Mouse (Mus musculus) kidney, embryonic 14.5 days (tissue): ENCODE results near the gene Thtpa. TPM values are rescaled to one million over a fixed set of nuclear protein-coding genes. Genes with fewer than 3 reads are reported as not detected.

ENCODE experiments used
- ATAC-seq: fragments of 200-750 bp; cut with Nextera tagmentation; 2 replicates; pipeline ENCODE4 v1.8.0; 2017; ENCODE audit warnings: moderate number of reproducible peaks, mild to moderate bottlenecking, moderate TSS enrichment, moderate library complexity; ENCODE audit not compliant: low FRiP score, low TSS enrichment
- H3K27ac ChIP-seq: fragments of 300-500 bp; sonication (generic); 2 replicates; pipeline ENCODE4 v1.5.1; 2014; ENCODE audit warnings: low read depth, mild to moderate bottlenecking, low read length, moderate library complexity, mixed read lengths
- H3K27me3 ChIP-seq: fragments of 300-500 bp; sonication (generic); 2 replicates; pipeline ENCODE4 v1.6.1; 2014; ENCODE audit warnings: mild to moderate bottlenecking, low read length; ENCODE audit not compliant: control insufficient read depth, insufficient read depth
- H3K36me3 ChIP-seq: fragments of 300-500 bp; sonication (generic); 2 replicates; pipeline ENCODE4 v1.6.1; 2014; ENCODE audit warnings: low read length, mixed read lengths; ENCODE audit not compliant: control insufficient read depth, insufficient read depth
- H3K4me1 ChIP-seq: fragments of 300-500 bp; sonication (generic); 2 replicates; pipeline ENCODE4 v1.6.1; 2014; ENCODE audit warnings: low read length, mixed read lengths; ENCODE audit not compliant: control insufficient read depth, insufficient read depth
- H3K4me2 ChIP-seq: fragments of 300-500 bp; sonication (generic); replicated peaks from 2 replicates; pipeline ENCODE4 v1.6.1; 2014; ENCODE audit warnings: low read depth, mild to moderate bottlenecking, low read length
- H3K4me3 ChIP-seq: fragments of 300-500 bp; sonication (generic); 2 replicates; pipeline ENCODE4 v1.5.1; 2014; ENCODE audit warnings: mild to moderate bottlenecking, low read length
- H3K9ac ChIP-seq: fragments of 300-500 bp; sonication (generic); 2 replicates; pipeline ENCODE4 v1.6.1; 2014; ENCODE audit warnings: low read depth, mild to moderate bottlenecking, low read length, moderate library complexity
- H3K9me3 ChIP-seq: fragments of 300-500 bp; sonication (generic); 2 replicates; pipeline ENCODE4 v1.6.1; 2016; ENCODE audit warnings: low read length; ENCODE audit not compliant: control insufficient read depth
- WGBS: fragments of 180-500 bp; shearing (Covaris S2); extraction: QIAGEN DNeasy Blood & Tissue Kit; methylation state at CpG from one replicate; pipeline ENCODE4 v1.1.7; 2014; 5-methylcytosine and 5-hydroxymethylcytosine counted together
- polyA plus RNA-seq: library from polyadenylated mRNA; unstranded; fragments of >200 nt; fragmentation: Nextera tagmentation; extraction: Ambion mirVana; gene quantifications from 2 replicates; pipeline ENCODE4 v1.2.1, GENCODE M21; 2014

Thtpa gene
- polyA plus RNA-seq, 1 experiment from 2014 or later, result 21.8 TPM

DNA sequence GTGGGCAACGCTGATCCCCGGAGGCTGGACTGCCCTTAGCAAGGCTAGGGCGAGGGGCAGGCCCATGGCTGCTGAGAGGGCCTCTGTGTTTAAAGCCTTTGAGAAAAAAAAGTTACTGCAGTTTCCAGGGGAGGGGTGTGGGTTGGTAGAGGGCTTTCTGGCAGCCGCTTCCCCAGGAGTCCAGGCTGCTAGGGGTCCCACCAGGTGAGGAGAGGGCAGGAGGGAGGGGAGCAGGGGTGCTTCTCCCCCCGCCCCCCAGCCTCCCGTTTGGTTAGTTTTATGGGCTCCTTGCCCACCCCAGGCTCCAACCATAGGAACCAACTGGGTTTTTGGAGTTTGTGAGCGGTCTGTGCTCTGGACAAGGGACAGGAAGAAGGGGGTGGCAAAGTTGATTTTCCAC lies 32.7 kb upstream of the Thtpa start:
- 30% methylated on average over 7 of the region's 7 CpGs for WGBS
- no peak overlapping the region for H3K9ac ChIP-seq
- peaks cover 16% of the 10 kb centered on the region; the same call in 1 of the 2 replicates for H3K4me1 ChIP-seq
- H3K27me3 ChIP-seq, result no peaks in the 10 kb centered on the region
- no peak; the same call in 1 of the 2 replicates for ATAC-seq
- no peaks in the 10 kb centered on the region for H3K9me3 ChIP-seq
- H3K36me3 ChIP-seq, result peaks cover 12% of the 10 kb centered on the region
- H3K27ac ChIP-seq, result no peak overlapping the region
- H3K4me3 ChIP-seq, result no peak overlapping the region
- no peak overlapping the region for H3K4me2 ChIP-seq

DNA sequence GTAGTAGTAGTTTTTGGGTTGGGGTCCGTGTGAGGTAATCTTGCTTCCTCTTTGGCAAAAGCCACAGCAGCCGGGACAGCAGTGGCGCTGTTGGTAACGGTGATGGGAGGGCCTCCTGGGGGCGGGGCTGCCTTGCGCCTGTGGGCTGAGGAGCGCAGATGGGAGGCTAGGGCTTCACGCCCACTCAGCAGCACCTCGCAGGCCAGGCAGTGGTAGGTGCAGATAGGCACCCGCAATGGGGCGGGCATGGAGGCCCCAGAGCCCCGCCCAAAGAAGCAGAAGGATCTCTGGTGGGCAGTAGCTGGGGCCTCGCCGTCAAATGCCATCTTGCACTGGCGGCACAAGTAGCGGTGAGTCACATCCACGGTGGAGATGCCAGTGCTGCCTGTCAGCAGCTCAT lies 32.0 kb upstream of the Thtpa start:
- Histone ChIP-seq H3K4me3 (no peak overlapping the region), H3K4me2 (peak overlapping the region; percentile 33), H3K36me3 (peaks cover 14% of the 10 kb centered on the region), H3K27me3 (no peaks in the 10 kb centered on the region), H3K9ac (peak overlapping the region; percentile 28; the same call in 1 of the 2 replicates), H3K9me3 (no peaks in the 10 kb centered on the region), H3K4me1 (peaks cover 16% of the 10 kb centered on the region; the same call in 1 of the 2 replicates), H3K27ac (no peak overlapping the region)
- 17% methylated on average over 17 of the region's 17 CpGs for WGBS
- ATAC-seq, result peak; percentile 78

DNA sequence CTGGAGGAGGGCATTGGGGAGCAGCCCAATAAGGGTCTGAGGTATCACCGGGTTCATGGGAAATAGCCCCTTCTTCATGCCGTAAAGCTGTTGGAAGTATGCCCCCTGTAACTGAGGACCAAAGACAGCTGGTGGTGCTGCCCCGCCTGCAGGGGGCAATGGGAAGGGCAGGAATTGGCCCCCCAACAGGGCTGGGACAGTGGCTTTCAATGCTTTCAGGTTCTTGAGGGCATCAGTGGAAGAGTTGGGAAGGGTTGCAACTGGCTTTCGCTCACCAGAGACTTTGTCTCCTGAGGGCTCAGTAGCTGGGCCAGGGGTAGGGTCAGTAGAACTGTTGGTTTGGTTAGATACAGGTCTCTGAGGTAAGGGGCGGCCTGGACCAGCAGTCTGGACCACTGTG lies 31.5 kb upstream of the Thtpa start:
- peaks cover 14% of the 10 kb centered on the region for H3K36me3 ChIP-seq
- peak overlapping the region; percentile 33 for H3K4me2 ChIP-seq
- H3K4me3 ChIP-seq, result no peak overlapping the region
- H3K9me3 ChIP-seq, result no peaks in the 10 kb centered on the region
- H3K27ac ChIP-seq, result no peak overlapping the region
- no peaks in the 10 kb centered on the region for H3K27me3 ChIP-seq
- H3K9ac ChIP-seq, result peak overlapping the region; percentile 28; the same call in 1 of the 2 replicates
- 75% methylated on average over 5 of the region's 5 CpGs for WGBS
- peaks cover 16% of the 10 kb centered on the region; the same call in 1 of the 2 replicates for H3K4me1 ChIP-seq
- no peak for ATAC-seq

DNA sequence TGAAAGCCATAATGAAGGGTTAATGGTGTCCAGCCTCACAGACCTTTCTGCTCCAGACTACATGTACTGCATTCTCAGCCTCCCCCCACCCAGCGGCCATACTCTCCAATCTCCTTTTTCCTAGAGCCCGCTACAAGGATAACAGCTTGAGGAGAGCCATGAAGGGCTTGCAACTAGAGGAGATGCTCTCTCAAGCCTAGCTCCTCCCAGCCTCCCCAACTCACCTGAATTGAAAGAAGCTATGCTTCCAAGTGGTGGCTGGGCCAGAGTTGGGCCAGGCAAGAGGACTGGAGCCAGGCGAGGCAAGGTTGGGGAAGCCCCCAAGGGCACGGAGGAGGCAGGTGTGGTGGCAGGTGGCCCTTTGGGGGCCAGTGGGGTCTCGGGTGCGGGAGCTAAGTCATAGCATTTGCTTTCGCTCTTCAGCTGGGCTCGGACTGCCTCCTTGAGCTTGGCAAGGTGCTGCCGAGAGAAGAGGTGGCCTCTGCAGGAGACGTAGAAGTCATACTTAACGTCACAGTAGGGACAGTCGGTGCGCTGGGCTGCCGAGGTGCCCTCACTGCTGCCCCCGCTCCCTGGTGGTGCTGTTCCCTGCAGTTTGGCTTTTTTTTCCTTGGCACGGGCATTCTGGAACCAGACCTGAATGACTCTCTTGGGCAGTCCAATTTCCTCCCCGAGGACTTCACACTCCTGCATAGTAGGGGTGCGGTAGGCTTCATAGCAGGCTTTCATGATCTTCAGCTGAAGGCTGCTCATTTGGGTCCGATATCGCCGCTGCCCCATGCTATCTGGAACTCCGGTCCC lies 30.8 kb upstream of the Thtpa start:
- Histone ChIP-seq H3K4me3 (no peak overlapping the region), H3K9ac (no peak overlapping the region), H3K4me2 (no peak overlapping the region), H3K9me3 (no peaks in the 10 kb centered on the region), H3K36me3 (peaks cover 14% of the 10 kb centered on the region), H3K4me1 (peaks cover 16% of the 10 kb centered on the region; the same call in 1 of the 2 replicates), H3K27me3 (no peaks in the 10 kb centered on the region), H3K27ac (no peak overlapping the region)
- 87% methylated on average over 22 of the region's 22 CpGs for WGBS
- no peak for ATAC-seq

DNA sequence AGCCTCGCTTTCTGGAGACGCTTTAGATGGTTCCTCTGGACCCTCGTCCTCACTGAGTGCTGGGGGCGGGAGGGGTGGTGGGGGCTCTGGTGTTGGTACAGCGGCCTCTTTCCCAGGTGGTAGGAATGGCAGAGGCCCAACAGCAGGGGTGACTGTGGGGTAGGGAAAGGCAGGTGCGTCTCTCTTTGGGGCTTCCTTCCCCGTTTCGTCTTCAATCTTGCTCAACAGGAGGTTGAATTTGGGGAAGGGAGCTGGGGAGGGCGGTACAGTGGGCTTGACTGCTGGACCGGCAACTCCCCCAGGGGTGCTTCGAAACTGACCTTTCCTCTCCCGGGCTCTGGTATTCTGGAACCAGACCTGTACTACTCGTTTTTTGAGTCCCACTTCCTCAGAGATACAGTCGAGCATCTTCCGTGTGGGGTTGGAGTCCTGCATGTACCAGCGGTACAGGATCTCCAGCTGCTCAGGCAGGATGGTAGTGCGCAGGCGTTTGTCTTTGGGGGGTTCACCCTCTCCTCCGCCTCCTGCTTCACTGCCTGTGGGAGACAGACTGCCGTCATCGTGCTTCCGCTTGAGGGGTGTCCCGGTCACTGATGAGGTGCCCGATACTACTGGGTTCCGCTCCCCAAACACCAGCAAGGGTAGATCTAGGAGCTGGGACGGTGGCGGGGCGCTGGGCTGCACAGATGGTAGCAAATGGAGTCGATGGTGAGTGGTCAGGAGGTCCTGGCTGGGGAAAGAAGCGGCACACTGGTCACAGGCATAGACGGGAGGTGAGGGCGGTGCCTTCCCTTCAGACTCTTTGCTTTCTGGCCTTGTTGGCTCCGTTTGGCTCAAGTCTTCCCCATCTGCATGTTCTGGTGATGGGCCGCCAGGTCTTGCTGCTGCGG lies 29.9 kb upstream of the Thtpa start:
- Histone ChIP-seq H3K9me3 (no peaks in the 10 kb centered on the region), H3K4me1 (peaks cover 16% of the 10 kb centered on the region; the same call in 1 of the 2 replicates), H3K27ac (no peak overlapping the region), H3K4me2 (no peak overlapping the region), H3K4me3 (no peak overlapping the region), H3K9ac (no peak overlapping the region), H3K36me3 (peaks cover 14% of the 10 kb centered on the region), H3K27me3 (no peaks in the 10 kb centered on the region)
- 79% methylated on average over 35 of the region's 35 CpGs for WGBS
- no peak for ATAC-seq

DNA sequence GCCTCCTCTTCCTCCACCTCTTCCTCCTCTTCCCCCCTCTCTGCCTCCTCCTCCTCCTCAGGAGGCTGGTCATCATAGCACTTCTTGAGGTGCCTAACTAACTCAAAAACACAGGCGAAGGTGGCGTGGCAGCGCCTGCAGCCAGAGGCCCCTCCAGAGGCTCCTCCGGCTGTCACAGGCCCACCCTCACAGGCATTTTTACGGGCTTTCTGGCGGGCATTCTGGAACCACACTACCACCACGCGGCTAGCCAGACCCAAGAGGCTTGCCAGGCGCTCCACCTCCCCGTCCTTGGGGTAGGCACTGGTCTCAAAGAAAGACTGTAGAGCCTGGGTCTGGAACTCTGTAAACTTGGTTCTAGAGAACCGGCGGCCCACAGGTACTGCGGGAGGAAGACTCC lies 29.2 kb upstream of the Thtpa start:
- Histone ChIP-seq H3K4me2 (no peak overlapping the region), H3K4me1 (peaks cover 16% of the 10 kb centered on the region; the same call in 1 of the 2 replicates), H3K27ac (no peak overlapping the region), H3K27me3 (no peaks in the 10 kb centered on the region), H3K4me3 (no peak overlapping the region), H3K9ac (no peak overlapping the region), H3K36me3 (peaks cover 14% of the 10 kb centered on the region), H3K9me3 (no peaks in the 10 kb centered on the region)
- 88% methylated on average over 13 of the region's 13 CpGs for WGBS
- no peak for ATAC-seq

DNA sequence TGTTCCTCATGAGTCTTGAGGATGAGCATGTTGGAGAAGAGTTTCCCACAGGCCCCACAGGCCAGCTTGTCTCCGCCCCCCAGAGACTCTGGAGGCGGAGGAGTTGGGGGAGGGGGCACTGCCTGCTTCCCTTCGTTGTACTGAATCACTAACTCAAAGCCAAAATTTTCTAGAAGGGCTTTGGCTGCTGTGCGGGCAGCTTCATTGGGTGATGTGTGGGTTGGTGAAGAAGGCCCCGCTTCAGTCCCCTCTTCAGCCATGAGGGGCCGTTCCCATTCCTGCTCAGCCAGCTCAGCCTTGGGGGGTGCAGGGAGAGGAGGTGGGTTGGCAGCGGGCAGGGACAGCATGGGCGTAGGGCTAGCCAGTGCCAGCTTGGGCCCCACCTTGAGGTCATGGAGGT lies 28.5 kb upstream of the Thtpa start:
- H3K27ac ChIP-seq, result no peak overlapping the region
- H3K4me2 ChIP-seq, result no peak overlapping the region
- WGBS, result 89% methylated on average over 8 of the region's 8 CpGs
- H3K9ac ChIP-seq, result no peak overlapping the region
- no peak for ATAC-seq
- H3K4me1 ChIP-seq, result peaks cover 15% of the 10 kb centered on the region; the same call in 1 of the 2 replicates
- no peaks in the 10 kb centered on the region for H3K27me3 ChIP-seq
- H3K4me3 ChIP-seq, result no peak overlapping the region
- H3K36me3 ChIP-seq, result peaks cover 14% of the 10 kb centered on the region
- no peaks in the 10 kb centered on the region for H3K9me3 ChIP-seq

DNA sequence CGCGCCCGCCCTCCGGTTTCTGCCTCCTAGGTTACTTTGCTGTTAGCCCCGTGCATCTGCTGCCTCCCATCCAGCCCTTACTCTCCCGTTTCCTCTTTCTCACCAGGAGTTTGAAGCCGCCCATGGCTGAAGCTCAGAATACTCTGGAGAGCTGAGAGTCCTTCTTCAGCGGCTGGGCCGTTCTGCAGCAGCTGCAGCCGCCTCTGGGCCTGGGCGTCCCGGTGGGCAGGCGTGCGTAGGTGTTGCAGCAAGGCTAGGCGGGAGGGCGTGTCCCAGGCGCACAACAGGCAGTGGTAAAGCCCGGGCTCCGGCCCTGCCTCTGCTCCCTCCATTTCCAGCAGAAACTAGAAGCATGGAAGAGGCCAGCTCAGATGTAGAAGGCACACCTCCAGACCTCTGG lies 22.8 kb upstream of the Thtpa start:
- H3K4me2 ChIP-seq, result peak overlapping the region; percentile 23
- H3K9ac ChIP-seq, result peak overlapping the region; percentile 25; the same call in 1 of the 2 replicates
- no peak overlapping the region for H3K27ac ChIP-seq

More for the DNA sequence above, 22.8 kb upstream of the Thtpa start:
- Histone ChIP-seq H3K4me1 (peaks cover 9% of the 10 kb centered on the region), H3K27me3 (0 out of 2 replicates have a peak, but pooled peaks cover 3% of the 10 kb centered on the region), H3K36me3 (peaks cover 3% of the 10 kb centered on the region; the same call in 1 of the 2 replicates), H3K4me3 (peak overlapping the region; percentile 13; the same call in 1 of the 2 replicates), H3K9me3 (no peaks in the 10 kb centered on the region)
- WGBS, result 17% methylated on average over 19 of the region's 19 CpGs
- peak; percentile 74 for ATAC-seq
